10 mouse cellular contexts compared by ENCODE assay signal in genomic region chr11:4451116-4451515, GRCm38 (mm10). TPM values are rescaled to one million over a fixed set of nuclear protein-coding genes. Genes with fewer than 3 reads are reported as not detected.
DNase-seq lines count a peak whose midpoint lies in the region; ATAC-seq and TF ChIP-seq lines count a peak whose summit lies in the region.
"Had no signal": no experiment of that assay in that cellular context is flagged by ENCODE, and none has a peak within 500 bp of the region (broad histone marks: within the 10 kb centered on the region; RNA-seq: fewer than 3 reads in every experiment).

No protein-coding gene starts in this region.

- H3K4me2 ChIP-seq in forebrain, postnatal 0 days (ENCODE audit: low read depth): no peak overlapping the region
- H3K4me2 ChIP-seq in forebrain, embryonic 12.5 days: no peak overlapping the region
- H3K4me2 ChIP-seq in stomach, embryonic 16.5 days (ENCODE audit: low read depth, low read length): no peak overlapping the region
- H3K4me2 ChIP-seq: embryonic facial prominence, embryonic 15.5 days had no signal

- H3K27me3 ChIP-seq in forebrain, postnatal 0 days (ENCODE audit: insufficient read depth, low read length): no peaks in the 10 kb centered on the region
- H3K27me3 ChIP-seq in forebrain, embryonic 12.5 days: peaks cover 4% of the 10 kb centered on the region
- H3K27me3 ChIP-seq in stomach, embryonic 16.5 days (ENCODE audit: control insufficient read depth, insufficient read depth, low read length): no peaks in the 10 kb centered on the region
- H3K27me3 ChIP-seq: embryonic facial prominence, embryonic 15.5 days had no signal

- no peak overlapping the region for H3K27ac ChIP-seq in forebrain, postnatal 0 days (ENCODE audit: low read depth, low read length)
- no peak overlapping the region for H3K27ac ChIP-seq in forebrain, embryonic 12.5 days
- H3K27ac ChIP-seq in bone marrow macrophage, adult 2 months (ENCODE audit: insufficient read depth, low read depth, low read length): no peak overlapping the region
- peak overlapping the region; percentile 60; the same call in 1 of the 2 replicates for H3K27ac ChIP-seq in stomach, embryonic 16.5 days (ENCODE audit: low read length)
- H3K27ac ChIP-seq: embryonic facial prominence, embryonic 15.5 days had no signal

- 19% methylated on average over 9 of the region's 9 CpGs for WGBS in forebrain, postnatal 0 days
- 21% methylated on average over 9 of the region's 9 CpGs for WGBS in forebrain, embryonic 12.5 days
- WGBS in stomach, embryonic 16.5 days: 17% methylated on average over 9 of the region's 9 CpGs

- TF ChIP-seq CTCF in forebrain, postnatal 0 days (IDR thresholded peaks at IDR 0.05; ENCODE audit: low read depth): peak; percentile 73
- TF ChIP-seq CTCF in bone marrow macrophage, adult 2 months (IDR thresholded peaks at IDR 0.05; ENCODE audit: low read depth, low read length): peak; percentile 74

- no peaks in the 10 kb centered on the region for H3K36me3 ChIP-seq in forebrain, postnatal 0 days (ENCODE audit: insufficient read depth)
- H3K36me3 ChIP-seq in forebrain, embryonic 12.5 days (replicated peaks): no peaks in the 10 kb centered on the region
- no peaks in the 10 kb centered on the region for H3K36me3 ChIP-seq in stomach, embryonic 16.5 days (ENCODE audit: control insufficient read depth, insufficient read depth, low read length)
- H3K36me3 ChIP-seq: embryonic facial prominence, embryonic 15.5 days had no signal

- H3K9me3 ChIP-seq in forebrain, postnatal 0 days (ENCODE audit: low read length): no peaks in the 10 kb centered on the region
- H3K9me3 ChIP-seq in forebrain, embryonic 12.5 days: no peaks in the 10 kb centered on the region
- H3K9me3 ChIP-seq in stomach, embryonic 16.5 days (replicated peaks; ENCODE audit: control insufficient read depth, low read length): no peaks in the 10 kb centered on the region
- H3K9me3 ChIP-seq: embryonic facial prominence, embryonic 15.5 days; megakaryocyte, embryonic 14.5 days had no signal

- H3K9ac ChIP-seq in forebrain, postnatal 0 days: no peak overlapping the region
- no peak overlapping the region for H3K9ac ChIP-seq in forebrain, embryonic 12.5 days
- peak overlapping the region; percentile 16; the same call in 1 of the 2 replicates for H3K9ac ChIP-seq in stomach, embryonic 16.5 days (ENCODE audit: low read length)
- H3K9ac ChIP-seq: embryonic facial prominence, embryonic 15.5 days had no signal

- no peak for TF ChIP-seq POLR2A in bone marrow macrophage, adult 2 months (IDR thresholded peaks at IDR 0.05; ENCODE audit: borderline replicate concordance, low read depth, low read length)

- ATAC-seq in forebrain, postnatal 0 days: peak; percentile 71
- no peak for ATAC-seq in forebrain, embryonic 12.5 days (ENCODE audit: low FRiP score)
- ATAC-seq in granulocyte monocyte progenitor cell, adult 5-6 weeks (replicated peaks; ENCODE audit: poor library complexity, severe bottlenecking): peak; percentile 82
- ATAC-seq in megakaryocyte progenitor cell, adult 5-6 weeks (replicated peaks; ENCODE audit: poor library complexity): peak; percentile 85
- no peak for ATAC-seq in stomach, embryonic 16.5 days (ENCODE audit: insufficient read depth, low FRiP score)

- H3K4me3 ChIP-seq in forebrain, postnatal 0 days (ENCODE audit: low read depth, low read length): no peak overlapping the region
- no peak overlapping the region for H3K4me3 ChIP-seq in forebrain, embryonic 12.5 days (replicated peaks)
- H3K4me3 ChIP-seq in bone marrow macrophage, adult 2 months (ENCODE audit: insufficient read depth, low read length): no peak overlapping the region
- no peak overlapping the region for H3K4me3 ChIP-seq in stomach, embryonic 16.5 days (replicated peaks; ENCODE audit: low read length)
- H3K4me3 ChIP-seq: embryonic facial prominence, embryonic 15.5 days; megakaryocyte, embryonic 14.5 days had no signal

- peak; percentile 78 for DNase-seq in forebrain, postnatal 0 days
- peak; percentile 32 to 58 for DNase-seq in CD8-positive naive resting alpha-beta T cell, adult 2 months (ENCODE audit: low read depth in 2 of 2, low spot score in 2 of 2)
- DNase-seq in layer of hippocampus, postnatal 25 days (ENCODE audit: extremely low spot score in 1 of 2, low spot score in 1 of 2): peak; percentile 45 to 71

- H3K4me1 ChIP-seq in forebrain, postnatal 0 days (ENCODE audit: insufficient read depth): no peaks in the 10 kb centered on the region; the same call in 1 of the 2 replicates
- peaks cover 2% of the 10 kb centered on the region; the same call in 1 of the 2 replicates for H3K4me1 ChIP-seq in forebrain, embryonic 12.5 days
- no peaks in the 10 kb centered on the region for H3K4me1 ChIP-seq in bone marrow macrophage, adult 2 months (ENCODE audit: control insufficient read depth, insufficient read depth, low read length)
- no peaks in the 10 kb centered on the region for H3K4me1 ChIP-seq in stomach, embryonic 16.5 days (ENCODE audit: control insufficient read depth, insufficient read depth, low read length)
- H3K4me1 ChIP-seq: embryonic facial prominence, embryonic 15.5 days had no signal

RNA-seq across cellular contexts. Expression of gene Hormad2, which starts 10.2 kb away (rescaled TPM):
- total RNA-seq in forebrain, postnatal 0 days (2014; rRNA removed): not detected in 2 replicates
- 0.09 TPM in 1 of 2 replicates, not detected in the other for polyA plus RNA-seq in forebrain, postnatal 0 days (2015; fragmentation: Nextera tagmentation; extraction: Ambion mirVana)
- polyA plus RNA-seq in forebrain, embryonic 12.5 days (2016; fragmentation: Nextera tagmentation; extraction: Ambion mirVana): not detected in 2 replicates
- not detected in 2 replicates for polyA plus RNA-seq in bone marrow macrophage, adult 2 months (2012; ENCODE audit: insufficient read depth, insufficient read length, missing spikeins)
- total RNA-seq in granulocyte monocyte progenitor cell, adult 5-6 weeks (2014; fragmentation: Nextera tagmentation): 1.3 and 2.7 TPM in 2 replicates
- total RNA-seq in granulocyte monocyte progenitor cell, adult 5-6 weeks (2017): 0.52 TPM in 1 of 2 replicates, not detected in the other
- total RNA-seq in layer of hippocampus, postnatal 25 days (2021): under 1 TPM in 1 of 2 experiments, not detected in 1; 0.45 TPM
- 2.6 and 2.8 TPM in 2 replicates for total RNA-seq in megakaryocyte progenitor cell, adult 5-6 weeks (2015)
- 0.87 TPM in 1 of 2 replicates, not detected in the other for total RNA-seq in megakaryocyte progenitor cell, adult 5-6 weeks (2017)
- 0.17 and 0.30 TPM in 2 replicates for polyA plus RNA-seq in stomach, embryonic 16.5 days (2015; fragmentation: Nextera tagmentation; extraction: Ambion mirVana)

Comparison
In these comparisons a context has a peak if more than half of its experiments do, and no peak if none do; other contexts are left out.
1. ATAC-seq: peak in forebrain, postnatal 0 days (single experiment), granulocyte monocyte progenitor cell, adult 5-6 weeks (single experiment) and megakaryocyte progenitor cell, adult 5-6 weeks (single experiment); none in forebrain, embryonic 12.5 days (single experiment) and stomach, embryonic 16.5 days (single experiment).
2. Peak in every context shown above with its lines, with median percentiles within 50 percentile points of each other: DNase-seq.